Mouse (Mus musculus) liver, embryonic 12.5 days (tissue): ENCODE measurements around the gene Tmod2. TPM values are rescaled to one million over a fixed set of nuclear protein-coding genes. Genes with fewer than 3 reads are reported as not detected.
"Not testable (repeated sequence)": the region's sequence is repeated elsewhere in the genome, so short reads cannot be mapped to it uniquely, and the experiment has no call there.

ENCODE experiments used
- ATAC-seq: fragments of 200-750 bp; cut with Nextera tagmentation; 2 replicates; pipeline ENCODE4 v1.8.0; 2017; ENCODE audit warnings: moderate number of reproducible peaks, mild to moderate bottlenecking, moderate library complexity
- H3K27ac ChIP-seq: fragments of 300-500 bp; sonication (generic); 2 replicates; pipeline ENCODE4 v1.5.1; 2016; ENCODE audit warnings: mild to moderate bottlenecking
- H3K27me3 ChIP-seq: fragments of 300-500 bp; sonication (generic); replicated peaks from 2 replicates; pipeline ENCODE4 v1.6.1; 2016; ENCODE audit warnings: mild to moderate bottlenecking, moderate library complexity
- H3K36me3 ChIP-seq: fragments of 300-500 bp; sonication (generic); 2 replicates; pipeline ENCODE4 v1.6.1; 2016; ENCODE audit warnings: mild to moderate bottlenecking, moderate library complexity
- H3K4me1 ChIP-seq: fragments of 300-500 bp; sonication (generic); 2 replicates; pipeline ENCODE4 v1.6.1; 2016
- H3K4me2 ChIP-seq: fragments of 300-500 bp; sonication (generic); 2 replicates; pipeline ENCODE4 v1.6.1; 2016; ENCODE audit warnings: mild to moderate bottlenecking, moderate library complexity
- H3K4me3 ChIP-seq: fragments of 300-500 bp; sonication (generic); 2 replicates; pipeline ENCODE4 v1.5.1; 2016; ENCODE audit warnings: mild to moderate bottlenecking, moderate library complexity
- H3K9ac ChIP-seq: fragments of 300-500 bp; sonication (generic); 2 replicates; pipeline ENCODE4 v1.6.1; 2016; ENCODE audit warnings: mild to moderate bottlenecking, moderate library complexity
- H3K9me3 ChIP-seq: fragments of 300-500 bp; sonication (generic); replicated peaks from 2 replicates; pipeline ENCODE4 v1.6.1; 2016; ENCODE audit warnings: mild to moderate bottlenecking, moderate library complexity
- WGBS: fragments of 180-500 bp; shearing (Covaris S2); methylation state at CpG from one replicate; pipeline ENCODE4 v1.1.7; 2016; ENCODE audit not compliant: insufficient replicate concordance; 5-methylcytosine and 5-hydroxymethylcytosine counted together
- polyA plus RNA-seq: library from polyadenylated mRNA; unstranded; fragments of >200 nt; fragmentation: Nextera tagmentation; extraction: Ambion mirVana; gene quantifications from 2 replicates; pipeline ENCODE4 v1.2.1, GENCODE M21; 2016

Tmod2 gene
- 0.69 and 1.0 TPM in 2 replicates for polyA plus RNA-seq

- H3K9me3 ChIP-seq: no peaks in the 10 kb centered on the region
- no peaks in the 10 kb centered on the region for H3K4me1 ChIP-seq
- 2% methylated on average over 74 of the region's 74 CpGs for WGBS
- H3K4me2 ChIP-seq: peak within 1 kb of the TSS; percentile 72
- H3K4me3 ChIP-seq: peak within 1 kb of the TSS; percentile 47
- H3K27me3 ChIP-seq: peaks cover 49% of the 10 kb centered on the region
- H3K27ac ChIP-seq: no peak within 1 kb of the TSS
- ATAC-seq: 0 out of 2 replicates have a peak, but pooled peaks have one; percentile 30
- no peak within 1 kb of the TSS for H3K9ac ChIP-seq
- no peaks in the 10 kb centered on the region for H3K36me3 ChIP-seq
Observed at GRCm38 (mm10) chr9:75610571-75611493, at the start of gene Tmod2. Gene Tmod2, minus strand, starts transcription at chr9:75611325.

GRCm38 (mm10) chr9:75660917-75661316 is 49.8 kb upstream of the Tmod2 start:
- WGBS: 47% methylated on average over 8 of the region's 8 CpGs
- no peak overlapping the region for H3K27ac ChIP-seq
- no peak overlapping the region for H3K9ac ChIP-seq
- H3K36me3 ChIP-seq: no peaks in the 10 kb centered on the region
- H3K27me3 ChIP-seq: no peaks in the 10 kb centered on the region
- no peaks in the 10 kb centered on the region for H3K9me3 ChIP-seq
- no peaks in the 10 kb centered on the region for H3K4me1 ChIP-seq
- no peak overlapping the region for H3K4me3 ChIP-seq
- ATAC-seq: no peak
- H3K4me2 ChIP-seq: no peak overlapping the region

- not testable (repeated sequence) for H3K4me3 ChIP-seq, H3K9ac ChIP-seq, H3K4me1 ChIP-seq, H3K4me2 ChIP-seq, H3K27ac ChIP-seq, H3K36me3 ChIP-seq, H3K27me3 ChIP-seq, H3K9me3 ChIP-seq, ATAC-seq
- WGBS: 59% methylated on average over 3 of the region's 3 CpGs
Observed at GRCm38 (mm10) chr9:75656456-75656855, 45.3 kb upstream of the Tmod2 start.

- ATAC-seq: peak; percentile 32; the same call in 1 of the 2 replicates
- 39% methylated on average over 12 of the region's 12 CpGs for WGBS
- Histone ChIP-seq H3K9ac (no peak overlapping the region), H3K4me2 (no peak overlapping the region), H3K4me3 (no peak overlapping the region), H3K4me1 (peaks cover 8% of the 10 kb centered on the region), H3K27ac (no peak overlapping the region), H3K27me3 (no peaks in the 10 kb centered on the region), H3K36me3 (no peaks in the 10 kb centered on the region), H3K9me3 (no peaks in the 10 kb centered on the region)
Observed at GRCm38 (mm10) chr9:75653981-75654911, 43.1 kb upstream of the Tmod2 start.

- H3K36me3 ChIP-seq: no peaks in the 10 kb centered on the region
- peak; percentile 63 for ATAC-seq
- H3K9ac ChIP-seq: no peak overlapping the region
- H3K27ac ChIP-seq: no peak overlapping the region
- no peak overlapping the region for H3K4me3 ChIP-seq
- no peaks in the 10 kb centered on the region for H3K9me3 ChIP-seq
- WGBS: 37% methylated on average over 3 of the region's 3 CpGs
- no peaks in the 10 kb centered on the region for H3K27me3 ChIP-seq
- H3K4me2 ChIP-seq: no peak overlapping the region
- H3K4me1 ChIP-seq: no peaks in the 10 kb centered on the region; the same call in 1 of the 2 replicates
Observed at GRCm38 (mm10) chr9:75645405-75645804, 34.3 kb upstream of the Tmod2 start.

GRCm38 (mm10) chr9:75634226-75634625 is 23.1 kb upstream of the Tmod2 start:
- WGBS: 70% methylated on average over 4 of the region's 4 CpGs
- Histone ChIP-seq H3K27ac (no peak overlapping the region), H3K4me2 (no peak overlapping the region), H3K9me3 (no peaks in the 10 kb centered on the region), H3K4me3 (no peak overlapping the region), H3K36me3 (no peaks in the 10 kb centered on the region), H3K9ac (no peak overlapping the region), H3K27me3 (no peaks in the 10 kb centered on the region), H3K4me1 (no peaks in the 10 kb centered on the region; the same call in 1 of the 2 replicates)
- ATAC-seq: no peak

GRCm38 (mm10) chr9:75633603-75634002 is 22.5 kb upstream of the Tmod2 start:
- ATAC-seq: no peak
- H3K9ac ChIP-seq: no peak overlapping the region
- no peak overlapping the region for H3K4me3 ChIP-seq
- H3K4me1 ChIP-seq: no peaks in the 10 kb centered on the region; the same call in 1 of the 2 replicates
- H3K27me3 ChIP-seq: no peaks in the 10 kb centered on the region
- H3K4me2 ChIP-seq: no peak overlapping the region
- no peaks in the 10 kb centered on the region for H3K36me3 ChIP-seq
- no peaks in the 10 kb centered on the region for H3K9me3 ChIP-seq
- H3K27ac ChIP-seq: no peak overlapping the region
- WGBS: 77% methylated on average over 8 of the region's 8 CpGs

- Histone ChIP-seq H3K4me2 (no peak overlapping the region), H3K4me3 (no peak overlapping the region), H3K27me3 (no peaks in the 10 kb centered on the region), H3K27ac (no peak overlapping the region), H3K36me3 (no peaks in the 10 kb centered on the region), H3K9me3 (no peaks in the 10 kb centered on the region), H3K4me1 (no peaks in the 10 kb centered on the region; the same call in 1 of the 2 replicates), H3K9ac (no peak overlapping the region)
- 46% methylated on average over 1 of the region's 1 CpGs for WGBS
- ATAC-seq: no peak
Observed at GRCm38 (mm10) chr9:75632902-75633301, 21.8 kb upstream of the Tmod2 start.

GRCm38 (mm10) chr9:75632111-75632510 is 21.0 kb upstream of the Tmod2 start:
- Histone ChIP-seq H3K9ac (no peak overlapping the region), H3K4me1 (no peaks in the 10 kb centered on the region; the same call in 1 of the 2 replicates), H3K36me3 (no peaks in the 10 kb centered on the region), H3K4me3 (no peak overlapping the region), H3K4me2 (no peak overlapping the region), H3K27me3 (peaks cover 2% of the 10 kb centered on the region; the same call in 1 of the 2 replicates), H3K27ac (no peak overlapping the region), H3K9me3 (no peaks in the 10 kb centered on the region)
- WGBS: 65% methylated on average over 10 of the region's 10 CpGs
- ATAC-seq: no peak

GRCm38 (mm10) chr9:75630823-75631454 is 19.8 kb upstream of the Tmod2 start:
- Histone ChIP-seq H3K27ac (no peak overlapping the region), H3K4me3 (no peak overlapping the region), H3K4me2 (no peak overlapping the region), H3K27me3 (peaks cover 14% of the 10 kb centered on the region), H3K4me1 (no peaks in the 10 kb centered on the region; the same call in 1 of the 2 replicates), H3K9me3 (no peaks in the 10 kb centered on the region), H3K36me3 (no peaks in the 10 kb centered on the region), H3K9ac (no peak overlapping the region)
- ATAC-seq: no peak
- WGBS: 55% methylated on average over 8 of the region's 8 CpGs

- Histone ChIP-seq H3K4me2 (peak overlapping the region; percentile 87), H3K36me3 (no peaks in the 10 kb centered on the region), H3K27ac (peak overlapping the region; percentile 49; the same call in 1 of the 2 replicates), H3K27me3 (peaks cover 37% of the 10 kb centered on the region), H3K4me3 (peak overlapping the region; percentile 65), H3K9me3 (no peaks in the 10 kb centered on the region), H3K9ac (peak overlapping the region; percentile 65), H3K4me1 (peaks cover 8% of the 10 kb centered on the region; the same call in 1 of the 2 replicates)
- ATAC-seq: no peak; the same call in 1 of the 2 replicates
- WGBS: 1% methylated on average over 14 of the region's 14 CpGs
Observed at GRCm38 (mm10) chr9:75626308-75626604, 15.1 kb upstream of the Tmod2 start.
